In the genomic region with DNA sequence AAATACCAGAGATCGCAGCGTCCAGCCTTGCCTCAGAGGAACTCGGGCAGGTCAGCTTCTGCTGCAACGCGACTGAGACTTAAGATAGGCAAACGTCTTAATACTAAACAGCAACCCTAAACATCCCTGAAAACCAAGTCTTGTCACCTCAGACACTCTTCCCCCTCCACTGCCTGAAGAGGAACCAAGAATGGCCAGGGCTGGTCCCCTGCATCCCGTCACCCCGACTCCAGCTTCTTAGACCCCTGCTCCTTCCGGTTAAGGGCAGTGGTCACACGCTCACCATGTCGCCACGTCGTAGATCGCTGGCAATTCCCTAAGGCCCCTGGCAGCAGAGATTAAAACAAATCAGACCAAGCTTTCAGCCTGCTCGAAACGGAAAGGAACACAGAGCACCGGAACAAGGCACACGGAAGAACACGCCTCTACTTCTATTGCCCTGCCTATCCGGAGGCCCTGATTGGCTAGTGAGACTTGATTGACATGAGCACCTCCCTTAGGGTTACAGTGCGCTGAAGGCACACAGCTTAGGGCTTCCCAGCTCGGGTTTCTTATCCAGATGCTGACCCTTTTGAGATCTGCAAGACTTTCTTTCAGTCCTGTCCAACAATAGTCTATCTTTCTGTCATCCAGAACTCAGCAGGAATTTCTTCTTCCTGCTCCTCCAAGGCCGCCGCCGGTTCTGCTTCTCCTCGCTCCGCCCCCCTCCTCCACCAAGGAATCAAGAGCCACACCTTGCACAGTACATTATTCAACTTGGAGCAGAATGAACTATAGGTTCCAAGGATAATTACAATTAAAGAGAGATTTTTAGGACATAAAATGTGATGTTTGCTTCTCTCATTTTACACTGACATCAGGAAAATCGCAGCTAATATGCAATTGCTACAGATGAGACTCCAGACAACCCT, we compare ENCODE assay signal across 7 mouse cellular contexts. TPM values are rescaled to one million over a fixed set of nuclear protein-coding genes. Genes with fewer than 3 reads are reported as not detected.
DNase-seq lines count a peak whose midpoint lies in the region; ATAC-seq lines count a peak whose summit lies in the region.
"Not testable (repeated sequence)": the region's sequence is repeated elsewhere in the genome, so short reads cannot be mapped to it uniquely, and the experiment has no call there.

A gene (minus strand): TSS at position 409 of the 911 bp plus-strand sequence.

- not testable (repeated sequence) for H3K27me3 ChIP-seq in intestine, embryonic 16.5 days (replicated peaks; ENCODE audit: control insufficient read depth, insufficient read depth, low read length); midbrain, embryonic 11.5 days (ENCODE audit: control insufficient read depth, insufficient read depth, low read length)

- intact Hi-C loops in left cerebral cortex, postnatal 36 days (cut with DNase I) = loop anchor here (10.0 kb wide), 1 partner anchor 388 kb away; a partner anchor contains a TSS

- ATAC-seq in intestine, embryonic 16.5 days = peak; percentile 100
- ATAC-seq in midbrain, embryonic 11.5 days (ENCODE audit: low FRiP score) = peak; percentile 100

- peak within 1 kb of the TSS; percentile 65 for H3K4me3 ChIP-seq in intestine, embryonic 16.5 days (ENCODE audit: low read length)
- H3K4me3 ChIP-seq in midbrain, embryonic 11.5 days (ENCODE audit: low read depth, low read length) = peak within 1 kb of the TSS; percentile 61

- DNase-seq in adrenal gland, adult 8-10 months = peak; percentile 86
- DNase-seq in embryo, embryonic 9.5 days (ENCODE audit: extremely low spot score) = peak; percentile 81
- peak; percentile 65 to 86 for DNase-seq in gastrocnemius, postnatal 4 days (ENCODE audit: low spot score in 2 of 2)
- DNase-seq in left cerebral cortex, postnatal 36 days (ENCODE audit: low spot score in 2 of 2) = peak; percentile 86 to 88
- peak; percentile 96 for DNase-seq in midbrain, embryonic 11.5 days (ENCODE audit: low spot score, missing footprints)
- DNase-seq in skeletal muscle tissue, adult 2 months (ENCODE audit: low read depth, low spot score) = peak; percentile 87

- 1% methylated on average over 28 of the region's 28 CpGs for WGBS in intestine, embryonic 16.5 days
- WGBS in midbrain, embryonic 11.5 days = 3% methylated on average over 28 of the region's 28 CpGs

- H3K4me2 ChIP-seq in intestine, embryonic 16.5 days (ENCODE audit: low read depth, low read length) = peak within 1 kb of the TSS; percentile 22; the same call in 1 of the 2 replicates
- peak within 1 kb of the TSS; percentile 32; the same call in 1 of the 2 replicates for H3K4me2 ChIP-seq in midbrain, embryonic 11.5 days

- H3K9me3 ChIP-seq in intestine, embryonic 16.5 days (ENCODE audit: control insufficient read depth, low read length); midbrain, embryonic 11.5 days (ENCODE audit: control insufficient read depth, low read length): not testable (repeated sequence)

- H3K36me3 ChIP-seq in intestine, embryonic 16.5 days (ENCODE audit: control insufficient read depth, insufficient read depth, low read length); midbrain, embryonic 11.5 days (ENCODE audit: control insufficient read depth, insufficient read depth, low read length): not testable (repeated sequence)

- H3K27ac ChIP-seq in intestine, embryonic 16.5 days (ENCODE audit: low read length) = peak within 1 kb of the TSS; percentile 83
- H3K27ac ChIP-seq in midbrain, embryonic 11.5 days (ENCODE audit: low read depth, low read length) = peak within 1 kb of the TSS; percentile 48; the same call in 1 of the 2 replicates

- H3K4me1 ChIP-seq in intestine, embryonic 16.5 days (ENCODE audit: control insufficient read depth, insufficient read depth, low read length); midbrain, embryonic 11.5 days (ENCODE audit: control insufficient read depth, insufficient read depth, low read length): not testable (repeated sequence)

- peak within 1 kb of the TSS; percentile 80 for H3K9ac ChIP-seq in intestine, embryonic 16.5 days (ENCODE audit: low read depth, low read length)
- peak within 1 kb of the TSS; percentile 73 for H3K9ac ChIP-seq in midbrain, embryonic 11.5 days (ENCODE audit: low read length)

RNA-seq across cellular contexts. Expression of the gene that starts here (rescaled TPM):
- total RNA-seq in adrenal gland, adult 8-10 months (2022) = 10 to 100 TPM; 10.7 to 14.4 (median 12.1) TPM
- total RNA-seq in gastrocnemius, postnatal 4 days (2021) = 10 to 100 TPM; 11.5 to 13.5 TPM
- polyA plus RNA-seq in intestine, embryonic 16.5 days (2015; fragmentation: Nextera tagmentation; extraction: Ambion mirVana) = 8.1 and 8.7 TPM in 2 replicates
- 10 to 100 TPM; 10.7 to 15.8 TPM for total RNA-seq in left cerebral cortex, postnatal 36 days (2021)
- polyA plus RNA-seq in midbrain, embryonic 11.5 days (2014; fragmentation: Nextera tagmentation; extraction: Ambion mirVana) = 11.6 and 11.9 TPM in 2 replicates

Comparison
In these comparisons a context has a peak if more than half of its experiments do, and no peak if none do; other contexts are left out.
1. Peak in every context shown above with its lines: DNase-seq, ATAC-seq, H3K4me3 ChIP-seq and H3K27ac ChIP-seq.